Mouse (Mus musculus) C3H10T1/2 (cell line): Measurements from ENCODE around the gene Tyk2. TPM values are rescaled to one million over a fixed set of nuclear protein-coding genes. Genes with fewer than 3 reads are reported as not detected.

Source experiments
- polyA plus RNA-seq, 2 experiments: library from polyadenylated mRNA; unstranded; fragments of >200 nt; fragmentation: generic; extraction: Trizol; gene quantifications; one replicate each; pipeline ENCODE4 v1.2.1; 2012; ENCODE audit warnings: missing spikeins in 2 of 2

The Tyk2 gene
- 10 to 100 TPM in 1 of 2 experiments, 1 to 10 TPM in 1; 5.3 to 10.9 TPM for polyA plus RNA-seq

GRCm38 (mm10) chr9:21131059-21131956 lies at the start of gene Tyk2:
Gene Tyk2 (minus strand): TSS chr9:21131243.

GRCm38 (mm10) chr9:21165041-21165951 lies 34.3 kb upstream of the Tyk2 start, which contains the start of gene Pde4a:
Gene Pde4a (plus strand): TSS chr9:21165714.

GRCm38 (mm10) chr9:21149654-21150419 lies 18.8 kb upstream of the Tyk2 start, which contains the start of gene Cdc37:
Gene Cdc37 (minus strand): TSS chr9:21149982.

GRCm38 (mm10) chr9:21091707-21092320 lies 39.2 kb downstream of the Tyk2 start, which contains the start of the genes Gm38431 and Raver1:
Gene Gm38431 (minus strand): TSS chr9:21091997.
Gene Raver1 (minus strand): TSS chr9:21092008.

GRCm38 (mm10) chr9:21073044-21073840 lies 57.8 kb downstream of the Tyk2 start, which contains the start of the genes Gm49373 and Fdx1l:
Gene Gm49373 (minus strand): TSS chr9:21073096.
Gene Fdx1l (minus strand): TSS chr9:21073614.

GRCm38 (mm10) chr9:21067006-21067684 lies 63.9 kb downstream of the Tyk2 start, which contains the start of gene Zglp1:
Gene Zglp1 (minus strand): TSS chr9:21067093.

Other genes with a start within 250 kb of the Tyk2 start
- gene Ppan, start 243.1 kb downstream of the Tyk2 start, polyA plus RNA-seq = 10 to 100 TPM; 26.9 to 45.5 TPM
- 100 to 1,000 TPM; 144 to 260 TPM for gene Eif3g, start 232.6 kb downstream of the Tyk2 start, polyA plus RNA-seq
- gene Dnmt1, start 171.4 kb downstream of the Tyk2 start, polyA plus RNA-seq = 10 to 100 TPM; 22.4 to 29.1 TPM
- 10 to 100 TPM; 11.7 to 27.7 TPM for gene S1pr2, start 154.5 kb downstream of the Tyk2 start, polyA plus RNA-seq
- gene Mrpl4, start 128.5 kb downstream of the Tyk2 start, polyA plus RNA-seq = 100 to 1,000 TPM; 124 to 136 TPM
- under 1 TPM; 0.04 to 0.99 TPM for gene Icam1, start 115.3 kb downstream of the Tyk2 start, polyA plus RNA-seq
- gene Icam4, start 101.9 kb downstream of the Tyk2 start, polyA plus RNA-seq = under 1 TPM; 0.08 to 0.52 TPM
- gene Icam5, start 99.2 kb downstream of the Tyk2 start, polyA plus RNA-seq = 1 to 10 TPM in 1 of 2 experiments, under 1 TPM in 1; 0.25 to 7.9 TPM
- under 1 TPM in 1 of 2 experiments, not detected in 1; 0.57 TPM for gene Zglp1, start 64.2 kb downstream of the Tyk2 start, polyA plus RNA-seq
- gene Gm49373, start 58.1 kb downstream of the Tyk2 start, polyA plus RNA-seq = under 1 TPM; 0.52 to 0.88 TPM
- gene Fdx1l, start 57.6 kb downstream of the Tyk2 start, polyA plus RNA-seq = 10 to 100 TPM; 58.9 to 94.5 TPM
- gene Gm38431, start 39.2 kb downstream of the Tyk2 start, polyA plus RNA-seq = 1 to 10 TPM in 1 of 2 experiments, under 1 TPM in 1; 0.99 to 1.5 TPM
- 10 to 100 TPM; 46.3 to 49.8 TPM for gene Raver1, start 39.2 kb downstream of the Tyk2 start, polyA plus RNA-seq
- gene Cdc37, start 18.7 kb upstream of the Tyk2 start, polyA plus RNA-seq = 100 to 1,000 TPM; 230 to 298 TPM
- 10 to 100 TPM in 1 of 2 experiments, 1 to 10 TPM in 1; 4.1 to 10.6 TPM for gene Pde4a, start 34.5 kb upstream of the Tyk2 start, polyA plus RNA-seq
- 10 to 100 TPM; 29.4 to 56.7 TPM for gene Keap1, start 108.1 kb upstream of the Tyk2 start, polyA plus RNA-seq
- gene S1pr5, start 117.2 kb upstream of the Tyk2 start, polyA plus RNA-seq = under 1 TPM in 1 of 2 experiments, not detected in 1; 0.07 TPM
- gene Atg4d, start 134.1 kb upstream of the Tyk2 start, polyA plus RNA-seq = 10 to 100 TPM; 18.7 to 19.6 TPM
- gene Kri1, start 156.7 kb upstream of the Tyk2 start, polyA plus RNA-seq = 10 to 100 TPM; 14.1 to 22.0 TPM
- 10 to 100 TPM; 21.1 to 59.7 TPM for gene Cdkn2d, start 160.2 kb upstream of the Tyk2 start, polyA plus RNA-seq
- under 1 TPM in 1 of 2 experiments, not detected in 1; 0.06 TPM for gene Ap1m2, start 181.1 kb upstream of the Tyk2 start, polyA plus RNA-seq
- gene Slc44a2, start 189.5 kb upstream of the Tyk2 start, polyA plus RNA-seq = 10 to 100 TPM; 11.5 to 67.6 TPM
- 10 to 100 TPM; 12.3 to 78.0 TPM for gene Ilf3, start 236.6 kb upstream of the Tyk2 start, polyA plus RNA-seq